ENCODE assay signal across 19 mouse cellular contexts in the genomic region with DNA sequence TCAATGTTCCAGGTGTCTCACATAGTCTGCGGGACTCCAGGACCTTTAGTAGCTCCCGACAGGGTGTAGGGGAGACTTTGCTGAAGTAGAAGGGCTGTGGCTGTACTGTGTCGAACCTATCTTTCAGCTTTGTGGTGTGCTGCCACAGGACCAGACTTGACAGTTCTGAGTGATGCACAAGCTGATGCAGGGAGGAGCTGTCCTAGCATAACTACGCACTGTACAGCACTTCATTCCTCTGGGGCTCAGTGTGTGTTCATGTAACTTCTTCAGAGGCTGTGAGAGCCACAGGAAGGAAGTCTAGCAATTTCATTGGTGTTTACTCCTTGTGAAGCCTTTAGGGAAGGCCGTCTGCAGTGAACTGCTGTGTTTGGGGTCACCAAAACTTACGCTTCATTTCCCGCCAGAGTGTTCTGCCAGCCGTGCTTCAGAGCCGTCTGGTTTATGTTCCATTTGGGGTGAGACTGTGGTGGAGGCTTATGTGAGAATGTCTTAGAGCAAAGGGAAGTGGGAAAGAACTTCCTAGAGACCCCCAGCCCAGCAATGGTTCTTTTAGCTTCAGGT. TPM values are rescaled to one million over a fixed set of nuclear protein-coding genes. Genes with fewer than 3 reads are reported as not detected.
DNase-seq lines count a peak whose midpoint lies in the region; ATAC-seq and TF ChIP-seq lines count a peak whose summit lies in the region.
"Had no signal": no experiment of that assay in that cellular context is flagged by ENCODE, and none has a peak within 500 bp of the region (broad histone marks: within the 10 kb centered on the region; RNA-seq: fewer than 3 reads in every experiment).

No protein-coding gene starts in this region.

- ATAC-seq in kidney, postnatal 0 days (replicated peaks; ENCODE audit: low FRiP score, low read depth), result 0 out of 2 replicates have a peak, but pooled peaks have one; percentile 57
- ATAC-seq in forebrain, embryonic 12.5 days (ENCODE audit: low FRiP score), result no peak
- ATAC-seq: activated CD4-positive, CD25-positive, alpha-beta regulatory T cell, adult 4 months; forebrain, postnatal 0 days; hindbrain, postnatal 0 days; Patski had no signal

- H3K9ac ChIP-seq in kidney, postnatal 0 days (ENCODE audit: low read depth, low read length), result no peak overlapping the region
- H3K9ac ChIP-seq in forebrain, embryonic 12.5 days, result no peak overlapping the region
- H3K9ac ChIP-seq: forebrain, postnatal 0 days; heart, embryonic 13.5 days; liver, embryonic 13.5 days; neural tube, embryonic 12.5 days had no signal

- H3K27ac ChIP-seq in kidney, postnatal 0 days, result no peak overlapping the region
- no peak overlapping the region for H3K27ac ChIP-seq in kidney, adult 2 months (ENCODE audit: insufficient read depth, low read depth, low read length)
- no peak overlapping the region for H3K27ac ChIP-seq in forebrain, embryonic 12.5 days
- H3K27ac ChIP-seq: heart, embryonic 13.5 days; hindbrain, postnatal 0 days; liver, embryonic 13.5 days; neural tube, embryonic 12.5 days had no signal

- no peaks in the 10 kb centered on the region for H3K27me3 ChIP-seq in kidney, postnatal 0 days (ENCODE audit: insufficient read depth, low read length)
- no peaks in the 10 kb centered on the region for H3K27me3 ChIP-seq in kidney, adult 2 months (replicated peaks; ENCODE audit: control insufficient read depth, insufficient read depth, low read length)
- H3K27me3 ChIP-seq in forebrain, embryonic 12.5 days, result no peaks in the 10 kb centered on the region
- H3K27me3 ChIP-seq: heart, embryonic 13.5 days; liver, embryonic 13.5 days; neural tube, embryonic 12.5 days; Patski had no signal

- no peak overlapping the region for H3K4me3 ChIP-seq in kidney, postnatal 0 days (replicated peaks; ENCODE audit: low read depth, low read length)
- no peak overlapping the region for H3K4me3 ChIP-seq in kidney, adult 2 months (ENCODE audit: insufficient read depth, low read depth, low read length)
- H3K4me3 ChIP-seq in forebrain, embryonic 12.5 days (replicated peaks), result no peak overlapping the region
- H3K4me3 ChIP-seq: heart, embryonic 13.5 days; liver, embryonic 13.5 days; neural tube, embryonic 12.5 days had no signal

- no peak for TF ChIP-seq CTCF in kidney, postnatal 0 days (IDR thresholded peaks at IDR 0.05; ENCODE audit: low read depth)
- no peak for TF ChIP-seq CTCF in kidney, adult 2 months (conservative IDR thresholded peaks at IDR 0.05; ENCODE audit: insufficient read depth, insufficient read length, low read depth, low read length)
- no peak for TF ChIP-seq CTCF in brain, embryonic 14.5 days (IDR thresholded peaks at IDR 0.05; ENCODE audit: borderline replicate concordance, extremely low read depth, insufficient read depth, insufficient read length)

- no peaks in the 10 kb centered on the region for H3K4me1 ChIP-seq in kidney, postnatal 0 days (replicated peaks; ENCODE audit: insufficient read depth, low read length)
- H3K4me1 ChIP-seq in kidney, adult 2 months (ENCODE audit: control insufficient read depth, insufficient read depth, low read length), result no peaks in the 10 kb centered on the region
- H3K4me1 ChIP-seq in forebrain, embryonic 12.5 days, result no peaks in the 10 kb centered on the region
- H3K4me1 ChIP-seq: neural tube, embryonic 12.5 days had no signal

- H3K9me3 ChIP-seq in kidney, postnatal 0 days (replicated peaks; ENCODE audit: low read length), result no peaks in the 10 kb centered on the region
- no peaks in the 10 kb centered on the region for H3K9me3 ChIP-seq in forebrain, embryonic 12.5 days
- H3K9me3 ChIP-seq: heart, embryonic 13.5 days; liver, embryonic 13.5 days; neural tube, embryonic 12.5 days had no signal

- peak; percentile 54 for DNase-seq in kidney, postnatal 0 days (ENCODE audit: low spot score)
- no peak for DNase-seq in kidney, adult 2 months
- peak; percentile 12 for DNase-seq in brain, embryonic 14.5 days (ENCODE audit: low read depth)
- peak; percentile 18 for DNase-seq in embryo, embryonic 10.5 days (ENCODE audit: low spot score)
- DNase-seq in retina, embryonic 14.5 days (ENCODE audit: low spot score), result peak; percentile 22
- no peak for DNase-seq in thymus, postnatal 25 days
- DNase-seq: adrenal gland, postnatal 36 days; cerebellum, adult 8-10 months; forebrain, postnatal 0 days; heart, postnatal 4 days; kidney, postnatal 14 days; left cerebral cortex, postnatal 4 days; liver, embryonic 13.5 days had no signal

- peaks cover 5% of the 10 kb centered on the region; the same call in 1 of the 2 replicates for H3K36me3 ChIP-seq in kidney, postnatal 0 days (ENCODE audit: insufficient read depth, low read length)
- no peaks in the 10 kb centered on the region; the same call in 1 of the 2 replicates for H3K36me3 ChIP-seq in kidney, adult 2 months (ENCODE audit: control insufficient read depth, insufficient read depth, low read length)
- H3K36me3 ChIP-seq in forebrain, embryonic 12.5 days (replicated peaks), result peaks cover 29% of the 10 kb centered on the region

- no peak for TF ChIP-seq POLR2A in kidney, adult 2 months (IDR thresholded peaks at IDR 0.05; ENCODE audit: low read depth, low read length)
- no peak for TF ChIP-seq POLR2A in brain, embryonic 14.5 days (IDR thresholded peaks at IDR 0.05; ENCODE audit: borderline replicate concordance, extremely low read depth, insufficient read depth, insufficient read length, poor library complexity, severe bottlenecking)

- H3K4me2 ChIP-seq in kidney, postnatal 0 days (ENCODE audit: low read length), result no peak overlapping the region
- no peak overlapping the region for H3K4me2 ChIP-seq in forebrain, embryonic 12.5 days
- H3K4me2 ChIP-seq: heart, embryonic 13.5 days; liver, embryonic 13.5 days; neural tube, embryonic 12.5 days had no signal

- 47% methylated on average over 9 of the region's 9 CpGs for WGBS in kidney, postnatal 0 days
- 67% methylated on average over 9 of the region's 9 CpGs for WGBS in kidney, adult 2 months
- 86% methylated on average over 9 of the region's 9 CpGs for WGBS in forebrain, embryonic 12.5 days

RNA-seq across cellular contexts. Expression of gene Pja2, which starts 54.0 kb away (rescaled TPM):
- polyA plus RNA-seq in kidney, postnatal 0 days (2015; fragmentation: Nextera tagmentation; extraction: Ambion mirVana), result 58.8 and 63.8 TPM in 2 replicates
- 12.2 and 15.5 TPM in 2 replicates for polyA plus RNA-seq in kidney, adult 2 months (2012; rRNA removed)
- 59.3 and 103 TPM in 2 replicates for polyA plus RNA-seq in brain, embryonic 14.5 days (2012; rRNA removed)
- 84.2 and 87.0 TPM in 2 replicates for polyA plus RNA-seq in forebrain, embryonic 12.5 days (2016; fragmentation: Nextera tagmentation; extraction: Ambion mirVana)

Comparison
In these comparisons a context has a peak if more than half of its experiments do, and no peak if none do; other contexts are left out.
1. DNase-seq: peak in kidney, postnatal 0 days (single experiment), brain, embryonic 14.5 days (single experiment), embryo, embryonic 10.5 days (single experiment) and retina, embryonic 14.5 days (single experiment); none in kidney, adult 2 months (single experiment) and thymus, postnatal 25 days (single experiment).